ENCODE assay signal across 8 mouse cellular contexts in genomic region chr11:102602816-102603495, GRCm38 (mm10). TPM values are rescaled to one million over a fixed set of nuclear protein-coding genes. Genes with fewer than 3 reads are reported as not detected.
DNase-seq lines count a peak whose midpoint lies in the region; ATAC-seq and TF ChIP-seq lines count a peak whose summit lies in the region.

No protein-coding gene starts in this region.

- no peak for TF ChIP-seq CTCF in heart, postnatal 0 days (IDR thresholded peaks at IDR 0.05; ENCODE audit: low read depth)

- H3K27me3 ChIP-seq in heart, postnatal 0 days (ENCODE audit: control insufficient read depth, insufficient read depth, low read length) = peaks cover 7% of the 10 kb centered on the region; the same call in 1 of the 2 replicates

- peak overlapping the region; percentile 78 for H3K4me3 ChIP-seq in heart, postnatal 0 days (ENCODE audit: low read depth, low read length)

- intact Hi-C loops in heart, postnatal 25 days (cut with DNase I) = loop anchor here (2.0 kb wide), 1 partner anchor 24 kb away; the partner anchor contains the start of gene Gm11627

- H3K9me3 ChIP-seq in heart, postnatal 0 days (replicated peaks; ENCODE audit: control insufficient read depth, low read length) = no peaks in the 10 kb centered on the region

- WGBS in heart, postnatal 0 days = 10% methylated on average over 13 of the region's 13 CpGs

- DNase-seq in heart, adult 11 months = peak; percentile 90
- no peak for DNase-seq in heart, postnatal 25 days (ENCODE audit: low spot score)
- peak; percentile 63 for DNase-seq in embryo, embryonic 11.5 days (ENCODE audit: low read depth, low spot score)
- DNase-seq in heart, postnatal 0 days (ENCODE audit: low spot score) = peak; percentile 58
- peak; percentile 72 for DNase-seq in lung, postnatal 10 days
- DNase-seq in frontal cortex, postnatal 10 days (ENCODE audit: low spot score in 2 of 2) = no peak
- no peak for DNase-seq in layer of hippocampus, postnatal 25 days (ENCODE audit: extremely low spot score in 1 of 2, low spot score in 1 of 2)
- DNase-seq in frontal cortex, postnatal 14 days (ENCODE audit: low spot score in 2 of 2) = no peak

- peaks cover 3% of the 10 kb centered on the region; the same call in 1 of the 2 replicates for H3K4me1 ChIP-seq in heart, postnatal 0 days (ENCODE audit: control insufficient read depth, insufficient read depth)

- H3K27ac ChIP-seq in heart, postnatal 0 days (ENCODE audit: low read depth) = peak overlapping the region; percentile 93

- no peaks in the 10 kb centered on the region for H3K36me3 ChIP-seq in heart, postnatal 0 days (replicated peaks; ENCODE audit: control insufficient read depth, insufficient read depth, low read length)

- no peak for ATAC-seq in heart, postnatal 0 days (ENCODE audit: insufficient read depth, low read depth)

- peak overlapping the region; percentile 68 for H3K4me2 ChIP-seq in heart, postnatal 0 days (ENCODE audit: low read depth, low read length)

- no peak for TF ChIP-seq EP300 in heart, postnatal 0 days (IDR thresholded peaks at IDR 0.05; ENCODE audit: low read depth)

- H3K9ac ChIP-seq in heart, postnatal 0 days (replicated peaks; ENCODE audit: low read depth, low read length) = peak overlapping the region; percentile 80

RNA-seq across cellular contexts. Expression of gene Fzd2, which starts 1.2 kb away (rescaled TPM):
- 1 to 10 TPM; 4.7 to 5.0 TPM for total RNA-seq in heart, postnatal 25 days (2021)
- 38.1 and 47.1 TPM in 2 replicates for total RNA-seq in heart, postnatal 0 days (2014; rRNA removed; ENCODE audit: low replicate concordance)
- polyA plus RNA-seq in heart, postnatal 0 days (2015; fragmentation: Nextera tagmentation; extraction: Ambion mirVana) = 6.5 and 7.0 TPM in 2 replicates
- total RNA-seq in layer of hippocampus, postnatal 25 days (2021) = 1 to 10 TPM; 6.6 to 9.9 TPM

RNA-seq across cellular contexts. Expression of gene Gm11627, which starts 23.7 kb away (rescaled TPM):
- 1 to 10 TPM; 2.2 TPM for total RNA-seq in heart, postnatal 25 days (2021)
- 7.9 TPM in 1 of 2 replicates, not detected in the other for total RNA-seq in heart, postnatal 0 days (2014; rRNA removed; ENCODE audit: low replicate concordance)
- 9.2 and 12.0 TPM in 2 replicates for polyA plus RNA-seq in heart, postnatal 0 days (2015; fragmentation: Nextera tagmentation; extraction: Ambion mirVana)
- 1 to 10 TPM; 3.1 to 3.7 TPM for total RNA-seq in layer of hippocampus, postnatal 25 days (2021)

RNA-seq across cellular contexts. Expression of gene Gpatch8, which starts 46.8 kb away (rescaled TPM):
- 10 to 100 TPM; 19.3 to 23.2 TPM for total RNA-seq in heart, postnatal 25 days (2021)
- total RNA-seq in heart, postnatal 0 days (2014; rRNA removed; ENCODE audit: low replicate concordance) = 13.5 and 40.8 TPM in 2 replicates
- polyA plus RNA-seq in heart, postnatal 0 days (2015; fragmentation: Nextera tagmentation; extraction: Ambion mirVana) = 23.2 and 25.8 TPM in 2 replicates
- total RNA-seq in layer of hippocampus, postnatal 25 days (2021) = 10 to 100 TPM; 38.3 to 49.4 TPM

Comparison
In these comparisons a context has a peak if more than half of its experiments do, and no peak if none do; other contexts are left out.
1. DNase-seq: peak in heart, adult 11 months (single experiment), embryo, embryonic 11.5 days (single experiment), heart, postnatal 0 days (single experiment) and lung, postnatal 10 days (single experiment); none in heart, postnatal 25 days (single experiment), frontal cortex, postnatal 10 days (0 of 2), layer of hippocampus, postnatal 25 days (0 of 2) and frontal cortex, postnatal 14 days (0 of 2).